Mouse (Mus musculus): ENCODE data around the gene Glra1.

Glra1 gene

GRCm38 (mm10) chr11:55542128-55542527 is 65.9 kb downstream of the Glra1 start:
- TF ChIP-seq POU5F1 (IDR thresholded peaks at IDR 0.05; ENCODE audit: borderline replicate concordance, low read length) = no peak
- TF ChIP-seq NANOG (IDR thresholded peaks at IDR 0.05; ENCODE audit: borderline replicate concordance, low read length) = no peak
- no peak for TF ChIP-seq CTCF (conservative IDR thresholded peaks at IDR 0.05; ENCODE audit: low read length)
- 0 out of 2 replicates have a peak, but pooled peaks cover 4% of the 10 kb centered on the region for H3K27me3 ChIP-seq (ENCODE audit: insufficient read depth, low read length)
- H3K4me1 ChIP-seq (replicated peaks; ENCODE audit: low read depth, low read length) = no peaks in the 10 kb centered on the region
- no peaks in the 10 kb centered on the region for H3K36me3 ChIP-seq (ENCODE audit: insufficient read depth, low read length)
- H3K9me3 ChIP-seq (ENCODE audit: low read length) = peaks cover 7% of the 10 kb centered on the region
- no peak overlapping the region for H3K4me3 ChIP-seq (replicated peaks; ENCODE audit: low read length)

- H3K27me3 ChIP-seq (ENCODE audit: insufficient read depth, low read length) = 0 out of 2 replicates have a peak, but pooled peaks cover 7% of the 10 kb centered on the region
- TF ChIP-seq NANOG (IDR thresholded peaks at IDR 0.05; ENCODE audit: borderline replicate concordance, low read length) (no peak), CTCF (conservative IDR thresholded peaks at IDR 0.05; ENCODE audit: low read length) (no peak), POU5F1 (IDR thresholded peaks at IDR 0.05; ENCODE audit: borderline replicate concordance, low read length) (no peak)
- no peaks in the 10 kb centered on the region for H3K36me3 ChIP-seq (ENCODE audit: insufficient read depth, low read length)
- no peak overlapping the region for H3K4me3 ChIP-seq (replicated peaks; ENCODE audit: low read length)
- H3K9me3 ChIP-seq (ENCODE audit: low read length) = no peaks in the 10 kb centered on the region
- no peaks in the 10 kb centered on the region for H3K4me1 ChIP-seq (replicated peaks; ENCODE audit: low read depth, low read length)
These were observed 73.2 kb downstream of the Glra1 start for GRCm38 (mm10) chr11:55534766-55535165.

- H3K27me3 ChIP-seq (ENCODE audit: insufficient read depth, low read length) = 0 out of 2 replicates have a peak, but pooled peaks cover 5% of the 10 kb centered on the region
- no peaks in the 10 kb centered on the region for H3K9me3 ChIP-seq (ENCODE audit: low read length)
- H3K36me3 ChIP-seq (ENCODE audit: insufficient read depth, low read length) = no peaks in the 10 kb centered on the region
- no peak overlapping the region for H3K4me3 ChIP-seq (replicated peaks; ENCODE audit: low read length)
- H3K4me1 ChIP-seq (replicated peaks; ENCODE audit: low read depth, low read length) = no peaks in the 10 kb centered on the region
- TF ChIP-seq NANOG (IDR thresholded peaks at IDR 0.05; ENCODE audit: borderline replicate concordance, low read length) = no peak
- TF ChIP-seq CTCF (conservative IDR thresholded peaks at IDR 0.05; ENCODE audit: low read length) = no peak
- TF ChIP-seq POU5F1 (IDR thresholded peaks at IDR 0.05; ENCODE audit: borderline replicate concordance, low read length) = no peak
These were observed 74.6 kb downstream of the Glra1 start for GRCm38 (mm10) chr11:55533378-55533777.

- TF ChIP-seq CTCF (conservative IDR thresholded peaks at IDR 0.05; ENCODE audit: low read length) (no peak), POU5F1 (IDR thresholded peaks at IDR 0.05; ENCODE audit: borderline replicate concordance, low read length) (no peak), NANOG (IDR thresholded peaks at IDR 0.05; ENCODE audit: borderline replicate concordance, low read length) (no peak)
- no peak overlapping the region for H3K4me3 ChIP-seq (replicated peaks; ENCODE audit: low read length)
- H3K9me3 ChIP-seq (ENCODE audit: low read length) = no peaks in the 10 kb centered on the region
- 0 out of 2 replicates have a peak, but pooled peaks cover 5% of the 10 kb centered on the region for H3K27me3 ChIP-seq (ENCODE audit: insufficient read depth, low read length)
- no peaks in the 10 kb centered on the region for H3K36me3 ChIP-seq (ENCODE audit: insufficient read depth, low read length)
- no peaks in the 10 kb centered on the region for H3K4me1 ChIP-seq (replicated peaks; ENCODE audit: low read depth, low read length)
These were observed 77.3 kb downstream of the Glra1 start for GRCm38 (mm10) chr11:55530741-55531140.

- H3K4me1 ChIP-seq (replicated peaks; ENCODE audit: low read depth, low read length) = peaks cover 18% of the 10 kb centered on the region
- TF ChIP-seq NANOG (IDR thresholded peaks at IDR 0.05; ENCODE audit: borderline replicate concordance, low read length) = no peak
- TF ChIP-seq CTCF (conservative IDR thresholded peaks at IDR 0.05; ENCODE audit: low read length) = peak; percentile 97
- TF ChIP-seq POU5F1 (IDR thresholded peaks at IDR 0.05; ENCODE audit: borderline replicate concordance, low read length) = no peak
- H3K27me3 ChIP-seq (ENCODE audit: insufficient read depth, low read length) = no peaks in the 10 kb centered on the region
- no peaks in the 10 kb centered on the region for H3K9me3 ChIP-seq (ENCODE audit: low read length)
- no peaks in the 10 kb centered on the region for H3K36me3 ChIP-seq (ENCODE audit: insufficient read depth, low read length)
- 0 out of 2 replicates have a peak overlapping the region, but pooled peaks have one; percentile 35 for H3K4me3 ChIP-seq (replicated peaks; ENCODE audit: low read length)
These were observed 89.0 kb downstream of the Glra1 start for GRCm38 (mm10) chr11:55518806-55519674.

GRCm38 (mm10) chr11:55517666-55518065 is 90.3 kb downstream of the Glra1 start:
- no peaks in the 10 kb centered on the region for H3K36me3 ChIP-seq (ENCODE audit: insufficient read depth, low read length)
- TF ChIP-seq CTCF (conservative IDR thresholded peaks at IDR 0.05; ENCODE audit: low read length) = no peak
- TF ChIP-seq NANOG (IDR thresholded peaks at IDR 0.05; ENCODE audit: borderline replicate concordance, low read length) = no peak
- no peak for TF ChIP-seq POU5F1 (IDR thresholded peaks at IDR 0.05; ENCODE audit: borderline replicate concordance, low read length)
- H3K4me3 ChIP-seq (replicated peaks; ENCODE audit: low read length) = no peak overlapping the region
- no peaks in the 10 kb centered on the region for H3K27me3 ChIP-seq (ENCODE audit: insufficient read depth, low read length)
- peaks cover 18% of the 10 kb centered on the region for H3K4me1 ChIP-seq (replicated peaks; ENCODE audit: low read depth, low read length)
- no peaks in the 10 kb centered on the region for H3K9me3 ChIP-seq (ENCODE audit: low read length)

GRCm38 (mm10) chr11:55511374-55511773 is 96.6 kb downstream of the Glra1 start:
- TF ChIP-seq NANOG (IDR thresholded peaks at IDR 0.05; ENCODE audit: borderline replicate concordance, low read length) (no peak), CTCF (conservative IDR thresholded peaks at IDR 0.05; ENCODE audit: low read length) (peak; percentile 54)
- Histone ChIP-seq H3K36me3 (ENCODE audit: insufficient read depth, low read length) (no peaks in the 10 kb centered on the region), H3K27me3 (ENCODE audit: insufficient read depth, low read length) (peaks cover 5% of the 10 kb centered on the region; the same call in 1 of the 2 replicates), H3K4me1 (replicated peaks; ENCODE audit: low read depth, low read length) (peaks cover 5% of the 10 kb centered on the region; the same call in 1 of the 2 replicates), H3K9me3 (ENCODE audit: low read length) (no peaks in the 10 kb centered on the region), H3K4me3 (replicated peaks; ENCODE audit: low read length) (no peak overlapping the region)

GRCm38 (mm10) chr11:55505485-55505884 is 102.5 kb downstream of the Glra1 start:
- Histone ChIP-seq H3K27me3 (ENCODE audit: insufficient read depth, low read length) (no peaks in the 10 kb centered on the region), H3K9me3 (ENCODE audit: low read length) (no peaks in the 10 kb centered on the region), H3K4me1 (replicated peaks; ENCODE audit: low read depth, low read length) (peaks cover 30% of the 10 kb centered on the region), H3K4me3 (replicated peaks; ENCODE audit: low read length) (no peak overlapping the region), H3K36me3 (ENCODE audit: insufficient read depth, low read length) (peaks cover 41% of the 10 kb centered on the region)
- TF ChIP-seq POU5F1 (IDR thresholded peaks at IDR 0.05; ENCODE audit: borderline replicate concordance, low read length) (no peak), CTCF (conservative IDR thresholded peaks at IDR 0.05; ENCODE audit: low read length) (no peak), NANOG (IDR thresholded peaks at IDR 0.05; ENCODE audit: borderline replicate concordance, low read length) (no peak)
